Comparison of ENCODE assay signal across 20 mouse cellular contexts in genomic region chr3:116785820-116786219, GRCm38 (mm10). TPM values are rescaled to one million over a fixed set of nuclear protein-coding genes. Genes with fewer than 3 reads are reported as not detected.
DNase-seq lines count a peak whose midpoint lies in the region; ATAC-seq lines count a peak whose summit lies in the region.
"Had no signal": no experiment of that assay in that cellular context is flagged by ENCODE, and none has a peak within 500 bp of the region (broad histone marks: within the 10 kb centered on the region; RNA-seq: fewer than 3 reads in every experiment).

No protein-coding gene starts in this region.

- peaks cover 38% of the 10 kb centered on the region; the same call in 1 of the 2 replicates for H3K36me3 ChIP-seq in kidney, embryonic 14.5 days (ENCODE audit: control insufficient read depth, insufficient read depth, low read length)
- peaks cover 35% of the 10 kb centered on the region for H3K36me3 ChIP-seq in liver, embryonic 13.5 days
- peaks cover 68% of the 10 kb centered on the region for H3K36me3 ChIP-seq in liver, embryonic 12.5 days

- H3K4me2 ChIP-seq in kidney, embryonic 14.5 days (replicated peaks; ENCODE audit: low read depth, low read length): no peak overlapping the region
- no peak overlapping the region for H3K4me2 ChIP-seq in liver, embryonic 13.5 days
- no peak overlapping the region for H3K4me2 ChIP-seq in liver, embryonic 12.5 days
- H3K4me2 ChIP-seq: forebrain, embryonic 12.5 days; heart, embryonic 15.5 days; hindbrain, embryonic 13.5 days had no signal

- H3K27ac ChIP-seq in kidney, embryonic 14.5 days (ENCODE audit: low read depth, low read length): no peak overlapping the region
- H3K27ac ChIP-seq in liver, embryonic 13.5 days: peak overlapping the region; percentile 29; the same call in 1 of the 2 replicates
- H3K27ac ChIP-seq in liver, embryonic 12.5 days: no peak overlapping the region
- H3K27ac ChIP-seq: forebrain, embryonic 12.5 days; heart, embryonic 10.5 days; heart, embryonic 15.5 days; hindbrain, embryonic 13.5 days; hindbrain, postnatal 0 days had no signal

- WGBS in kidney, embryonic 14.5 days: 61% methylated on average over 8 of the region's 8 CpGs
- 78% methylated on average over 8 of the region's 8 CpGs for WGBS in liver, embryonic 13.5 days (ENCODE audit: insufficient replicate concordance)
- 79% methylated on average over 8 of the region's 8 CpGs for WGBS in liver, embryonic 12.5 days (ENCODE audit: insufficient replicate concordance)

- H3K4me1 ChIP-seq in kidney, embryonic 14.5 days (ENCODE audit: control insufficient read depth, insufficient read depth, low read length): no peaks in the 10 kb centered on the region
- peaks cover 13% of the 10 kb centered on the region for H3K4me1 ChIP-seq in liver, embryonic 13.5 days (replicated peaks)
- H3K4me1 ChIP-seq in liver, embryonic 12.5 days: peaks cover 8% of the 10 kb centered on the region
- H3K4me1 ChIP-seq: forebrain, embryonic 12.5 days; heart, embryonic 10.5 days; heart, embryonic 15.5 days; hindbrain, embryonic 13.5 days had no signal

- H3K4me3 ChIP-seq in kidney, embryonic 14.5 days (ENCODE audit: low read length): no peak overlapping the region
- no peak overlapping the region for H3K4me3 ChIP-seq in liver, embryonic 13.5 days (replicated peaks)
- H3K4me3 ChIP-seq in liver, embryonic 12.5 days: no peak overlapping the region
- H3K4me3 ChIP-seq: forebrain, embryonic 12.5 days; heart, embryonic 10.5 days; heart, embryonic 15.5 days; hindbrain, embryonic 13.5 days had no signal

- peak; percentile 71 for ATAC-seq in kidney, embryonic 14.5 days (ENCODE audit: low FRiP score, low TSS enrichment)
- ATAC-seq in liver, embryonic 13.5 days (ENCODE audit: low read depth): no peak
- no peak for ATAC-seq in liver, embryonic 12.5 days
- ATAC-seq: forebrain, postnatal 0 days; hindbrain, postnatal 0 days had no signal

- no peaks in the 10 kb centered on the region for H3K9me3 ChIP-seq in kidney, embryonic 14.5 days (ENCODE audit: control insufficient read depth, low read length)
- H3K9me3 ChIP-seq in liver, embryonic 13.5 days (replicated peaks): no peaks in the 10 kb centered on the region
- no peaks in the 10 kb centered on the region for H3K9me3 ChIP-seq in liver, embryonic 12.5 days (replicated peaks)
- H3K9me3 ChIP-seq: forebrain, embryonic 12.5 days; heart, embryonic 10.5 days; heart, embryonic 15.5 days; hindbrain, embryonic 13.5 days had no signal

- H3K27me3 ChIP-seq in kidney, embryonic 14.5 days (ENCODE audit: control insufficient read depth, insufficient read depth, low read length): no peaks in the 10 kb centered on the region
- no peaks in the 10 kb centered on the region for H3K27me3 ChIP-seq in liver, embryonic 13.5 days
- H3K27me3 ChIP-seq in liver, embryonic 12.5 days (replicated peaks): no peaks in the 10 kb centered on the region
- H3K27me3 ChIP-seq: forebrain, embryonic 12.5 days; heart, embryonic 15.5 days; hindbrain, embryonic 13.5 days had no signal

- no peak overlapping the region for H3K9ac ChIP-seq in kidney, embryonic 14.5 days (ENCODE audit: low read depth, low read length)
- no peak overlapping the region for H3K9ac ChIP-seq in liver, embryonic 13.5 days
- no peak overlapping the region for H3K9ac ChIP-seq in liver, embryonic 12.5 days
- H3K9ac ChIP-seq: forebrain, embryonic 12.5 days; forebrain, postnatal 0 days; heart, embryonic 15.5 days; hindbrain, embryonic 13.5 days had no signal

- peak; percentile 57 for DNase-seq in gastrocnemius, adult 18-20 months (ENCODE audit: low spot score)
- DNase-seq in gastrocnemius, postnatal 4 days (ENCODE audit: low spot score in 2 of 2): no peak
- DNase-seq in kidney, postnatal 4 days: no peak
- DNase-seq in liver, embryonic 13.5 days: no peak
- no peak for DNase-seq in cerebellum, adult 18-20 months
- DNase-seq in embryo, embryonic 10 days (ENCODE audit: low spot score): no peak
- DNase-seq: adrenal gland, postnatal 10 days; cerebellum, adult 11-12 months; cerebellum, adult 9-11 months; cerebellum, postnatal 36 days; forebrain, postnatal 0 days; heart, adult 18-20 months; heart, postnatal 14 days had no signal

RNA-seq across cellular contexts. Expression of gene Agl, which starts 22.1 kb away (rescaled TPM):
- 100 to 1,000 TPM; 606 to 681 TPM for total RNA-seq in gastrocnemius, adult 18-20 months (2021)
- total RNA-seq in gastrocnemius, postnatal 4 days (2021): 100 to 1,000 TPM; 272 to 307 TPM
- polyA plus RNA-seq in kidney, embryonic 14.5 days (2014; fragmentation: Nextera tagmentation; extraction: Ambion mirVana): 13.0 and 22.2 TPM in 2 replicates
- 4.4 and 6.0 TPM in 2 replicates for polyA plus RNA-seq in liver, embryonic 13.5 days (2015; fragmentation: Nextera tagmentation; extraction: Ambion mirVana)
- polyA plus RNA-seq in liver, embryonic 12.5 days (2016; fragmentation: Nextera tagmentation; extraction: Ambion mirVana): 7.1 and 7.4 TPM in 2 replicates
